Mouse (Mus musculus): ENCODE measurements around the gene Stat3.

DNA sequence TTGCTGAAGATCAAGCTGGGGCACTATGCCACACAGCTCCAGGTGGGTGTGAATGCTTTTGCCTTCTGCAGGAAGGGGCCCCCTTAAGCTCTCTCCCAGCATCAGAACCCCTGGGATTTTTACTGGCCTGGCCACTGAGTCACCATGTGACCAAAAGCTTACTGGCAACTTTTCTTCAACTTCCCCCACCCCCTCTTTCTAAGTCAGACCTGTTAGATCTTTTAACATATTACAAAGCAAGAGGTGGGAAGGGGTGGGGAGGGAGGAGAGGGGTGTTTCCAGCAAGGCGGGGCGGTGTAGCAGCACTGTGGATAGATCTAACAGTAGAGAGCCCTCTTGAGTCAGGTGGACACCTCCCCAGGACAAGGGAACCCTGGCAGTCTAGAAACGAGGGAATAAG, 77.5 kb downstream of the Stat3 start:
- TF ChIP-seq POLR2A (IDR thresholded peaks at IDR 0.05; ENCODE audit: borderline replicate concordance, insufficient read depth, low read length) = no peak
- no peak for TF ChIP-seq CTCF (IDR thresholded peaks at IDR 0.05; ENCODE audit: borderline replicate concordance, insufficient read depth, low read depth, low read length)

All from cerebellum, adult 2 months (tissue).